Mouse (Mus musculus) neural tube, embryonic 12.5 days (tissue): Measurements from ENCODE around the gene Dhrs7b. TPM values are rescaled to one million over a fixed set of nuclear protein-coding genes. Genes with fewer than 3 reads are reported as not detected.

Experiments used
- ATAC-seq: fragments of 200-750 bp; cut with Nextera tagmentation; 2 replicates; pipeline ENCODE4 v1.8.0; 2017; ENCODE audit warnings: low read depth, mild to moderate bottlenecking, moderate TSS enrichment, moderate library complexity; ENCODE audit not compliant: low FRiP score
- H3K27ac ChIP-seq: fragments of 300-500 bp; sonication (generic); 2 replicates; pipeline ENCODE4 v1.5.1; 2016
- H3K27me3 ChIP-seq: fragments of 300-500 bp; sonication (generic); replicated peaks from 2 replicates; pipeline ENCODE4 v1.6.1; 2016; ENCODE audit warnings: mild to moderate bottlenecking
- H3K36me3 ChIP-seq: fragments of 300-500 bp; sonication (generic); 2 replicates; pipeline ENCODE4 v1.6.1; 2016; ENCODE audit warnings: mild to moderate bottlenecking
- H3K4me1 ChIP-seq: fragments of 300-500 bp; sonication (generic); 2 replicates; pipeline ENCODE4 v1.6.1; 2016
- H3K4me2 ChIP-seq: fragments of 300-500 bp; sonication (generic); replicated peaks from 2 replicates; pipeline ENCODE4 v1.6.1; 2016; ENCODE audit warnings: mild to moderate bottlenecking
- H3K4me3 ChIP-seq: fragments of 300-500 bp; sonication (generic); 2 replicates; pipeline ENCODE4 v1.5.1; 2016
- H3K9ac ChIP-seq: fragments of 300-500 bp; sonication (generic); 2 replicates; pipeline ENCODE4 v1.6.1; 2016; ENCODE audit warnings: mild to moderate bottlenecking
- H3K9me3 ChIP-seq: fragments of 300-500 bp; sonication (generic); 2 replicates; pipeline ENCODE4 v1.6.1; 2016; ENCODE audit warnings: mild to moderate bottlenecking
- WGBS: fragments of 180-500 bp; shearing (Covaris S2); methylation state at CpG from one replicate; pipeline ENCODE4 v1.1.7; 2016; 5-methylcytosine and 5-hydroxymethylcytosine counted together
- polyA plus RNA-seq: library from polyadenylated mRNA; unstranded; fragments of >200 nt; fragmentation: Nextera tagmentation; extraction: Ambion mirVana; gene quantifications from 2 replicates; pipeline ENCODE4 v1.2.1, GENCODE M21; 2016

Gene Dhrs7b
- 24.7 and 26.5 TPM in 2 replicates for polyA plus RNA-seq

- Histone ChIP-seq H3K36me3 (no peaks in the 10 kb centered on the region), H3K4me1 (peaks cover 7% of the 10 kb centered on the region), H3K4me2 (peak within 1 kb of the TSS; percentile 82), H3K9me3 (no peaks in the 10 kb centered on the region), H3K27ac (peak within 1 kb of the TSS; percentile 42; the same call in 1 of the 2 replicates), H3K9ac (peak within 1 kb of the TSS; percentile 78), H3K4me3 (peak within 1 kb of the TSS; percentile 65), H3K27me3 (no peaks in the 10 kb centered on the region)
- WGBS, result under 1% methylated on average over 34 of the region's 34 CpGs
- peak; percentile 93 for ATAC-seq
Measured at GRCm38 (mm10) chr11:60830433-60831052, at the start of gene Dhrs7b. Dhrs7b (plus strand) TSS chr11:60830631.

- H3K4me1 ChIP-seq, result peaks cover 47% of the 10 kb centered on the region
- H3K36me3 ChIP-seq, result peaks cover 67% of the 10 kb centered on the region
- ATAC-seq, result no peak
- WGBS, result 95% methylated on average over 8 of the region's 8 CpGs
- H3K9me3 ChIP-seq, result no peaks in the 10 kb centered on the region
- H3K4me3 ChIP-seq, result no peak overlapping the region
- no peak overlapping the region for H3K27ac ChIP-seq
- no peaks in the 10 kb centered on the region for H3K27me3 ChIP-seq
- peak overlapping the region; percentile 38 for H3K9ac ChIP-seq
- no peak overlapping the region for H3K4me2 ChIP-seq
Measured at GRCm38 (mm10) chr11:60784179-60784922, 46.1 kb upstream of the Dhrs7b start.

- H3K4me3 ChIP-seq, result no peak overlapping the region
- no peak overlapping the region for H3K27ac ChIP-seq
- peaks cover 71% of the 10 kb centered on the region for H3K36me3 ChIP-seq
- WGBS, result 48% methylated on average over 1 of the region's 1 CpGs
- no peak for ATAC-seq
- peaks cover 15% of the 10 kb centered on the region; the same call in 1 of the 2 replicates for H3K4me1 ChIP-seq
- no peak overlapping the region for H3K4me2 ChIP-seq
- H3K9me3 ChIP-seq, result no peaks in the 10 kb centered on the region
- H3K9ac ChIP-seq, result no peak overlapping the region
- H3K27me3 ChIP-seq, result no peaks in the 10 kb centered on the region
Measured at GRCm38 (mm10) chr11:60787595-60787994, 42.8 kb upstream of the Dhrs7b start.

- Histone ChIP-seq H3K36me3 (peaks cover 63% of the 10 kb centered on the region), H3K4me1 (peaks cover 10% of the 10 kb centered on the region; the same call in 1 of the 2 replicates), H3K4me3 (no peak overlapping the region), H3K27me3 (no peaks in the 10 kb centered on the region), H3K4me2 (no peak overlapping the region), H3K9me3 (no peaks in the 10 kb centered on the region), H3K27ac (no peak overlapping the region), H3K9ac (no peak overlapping the region)
- WGBS, result 89% methylated on average over 2 of the region's 2 CpGs
- no peak for ATAC-seq
Measured at GRCm38 (mm10) chr11:60790472-60790871, 40.0 kb upstream of the Dhrs7b start.

GRCm38 (mm10) chr11:60796342-60796741, 34.1 kb upstream of the Dhrs7b start:
- no peak overlapping the region for H3K27ac ChIP-seq
- no peak overlapping the region for H3K4me2 ChIP-seq
- no peaks in the 10 kb centered on the region for H3K27me3 ChIP-seq
- peaks cover 25% of the 10 kb centered on the region; the same call in 1 of the 2 replicates for H3K36me3 ChIP-seq
- no peak overlapping the region for H3K4me3 ChIP-seq
- H3K4me1 ChIP-seq, result no peaks in the 10 kb centered on the region
- no peak overlapping the region for H3K9ac ChIP-seq
- 90% methylated on average over 11 of the region's 11 CpGs for WGBS
- no peaks in the 10 kb centered on the region for H3K9me3 ChIP-seq
- no peak for ATAC-seq

- ATAC-seq, result no peak
- no peak overlapping the region for H3K9ac ChIP-seq
- H3K4me3 ChIP-seq, result no peak overlapping the region
- no peak overlapping the region for H3K27ac ChIP-seq
- H3K36me3 ChIP-seq, result peaks cover 18% of the 10 kb centered on the region; the same call in 1 of the 2 replicates
- H3K4me1 ChIP-seq, result no peaks in the 10 kb centered on the region
- no peak overlapping the region for H3K4me2 ChIP-seq
- no peaks in the 10 kb centered on the region for H3K9me3 ChIP-seq
- no peaks in the 10 kb centered on the region for H3K27me3 ChIP-seq
- WGBS, result 91% methylated on average over 4 of the region's 4 CpGs
Measured at GRCm38 (mm10) chr11:60799977-60800376, 30.5 kb upstream of the Dhrs7b start.

- Histone ChIP-seq H3K27me3 (no peaks in the 10 kb centered on the region), H3K27ac (no peak overlapping the region), H3K9me3 (no peaks in the 10 kb centered on the region), H3K9ac (no peak overlapping the region), H3K4me2 (no peak overlapping the region), H3K4me3 (no peak overlapping the region), H3K4me1 (no peaks in the 10 kb centered on the region), H3K36me3 (peaks cover 15% of the 10 kb centered on the region; the same call in 1 of the 2 replicates)
- no peak for ATAC-seq
- 88% methylated on average over 1 of the region's 1 CpGs for WGBS
Measured at GRCm38 (mm10) chr11:60800892-60801291, 29.5 kb upstream of the Dhrs7b start.

GRCm38 (mm10) chr11:60808286-60809070, 22.0 kb upstream of the Dhrs7b start:
- H3K27ac ChIP-seq, result no peak overlapping the region
- no peak for ATAC-seq

GRCm38 (mm10) chr11:60809546-60809945, 20.9 kb upstream of the Dhrs7b start:
- no peaks in the 10 kb centered on the region for H3K9me3 ChIP-seq
- no peaks in the 10 kb centered on the region for H3K36me3 ChIP-seq
- H3K4me1 ChIP-seq, result peaks cover 20% of the 10 kb centered on the region
- H3K4me3 ChIP-seq, result no peak overlapping the region
- no peak overlapping the region for H3K9ac ChIP-seq
- H3K27me3 ChIP-seq, result no peaks in the 10 kb centered on the region
- no peak overlapping the region for H3K27ac ChIP-seq
- peak overlapping the region; percentile 85 for H3K4me2 ChIP-seq
- ATAC-seq, result no peak
- WGBS, result 55% methylated on average over 1 of the region's 1 CpGs

More at GRCm38 (mm10) chr11:60808286-60809070, 22.0 kb upstream of the Dhrs7b start:
- 82% methylated on average over 4 of the region's 4 CpGs for WGBS
- Histone ChIP-seq H3K4me3 (no peak overlapping the region), H3K27me3 (no peaks in the 10 kb centered on the region), H3K9me3 (no peaks in the 10 kb centered on the region), H3K36me3 (0 out of 2 replicates have a peak, but pooled peaks cover 4% of the 10 kb centered on the region), H3K4me1 (peaks cover 20% of the 10 kb centered on the region), H3K9ac (no peak overlapping the region), H3K4me2 (no peak overlapping the region)

GRCm38 (mm10) chr11:60810046-60810965, 20.1 kb upstream of the Dhrs7b start:
- Histone ChIP-seq H3K4me1 (peaks cover 20% of the 10 kb centered on the region), H3K27me3 (no peaks in the 10 kb centered on the region), H3K4me3 (peak overlapping the region; percentile 43), H3K9me3 (no peaks in the 10 kb centered on the region), H3K27ac (no peak overlapping the region), H3K9ac (peak overlapping the region; percentile 26; the same call in 1 of the 2 replicates), H3K4me2 (peak overlapping the region; percentile 85), H3K36me3 (no peaks in the 10 kb centered on the region)
- 13% methylated on average over 14 of the region's 14 CpGs for WGBS
- no peak for ATAC-seq

GRCm38 (mm10) chr11:60811054-60811460, 19.4 kb upstream of the Dhrs7b start:
- Histone ChIP-seq H3K4me1 (peaks cover 20% of the 10 kb centered on the region), H3K27ac (no peak overlapping the region), H3K4me2 (peak overlapping the region; percentile 85), H3K27me3 (no peaks in the 10 kb centered on the region), H3K36me3 (no peaks in the 10 kb centered on the region), H3K9ac (peak overlapping the region; percentile 26; the same call in 1 of the 2 replicates), H3K4me3 (peak overlapping the region; percentile 43), H3K9me3 (no peaks in the 10 kb centered on the region)
- ATAC-seq, result peak; percentile 97
- under 1% methylated on average over 29 of the region's 29 CpGs for WGBS
